In genomic region chr7:4866631-4867180, GRCm38 (mm10) we compare ENCODE assay signal across 8 mouse cellular contexts. TPM values are rescaled to one million over a fixed set of nuclear protein-coding genes. Genes with fewer than 3 reads are reported as not detected.
DNase-seq lines count a peak whose midpoint lies in the region; ATAC-seq and TF ChIP-seq lines count a peak whose summit lies in the region.

No protein-coding gene starts in this region.

- no peaks in the 10 kb centered on the region for H3K79me2 ChIP-seq in liver, adult 2 months (ENCODE audit: control insufficient read depth, insufficient read depth, low read length)

- peaks cover 15% of the 10 kb centered on the region for H3K4me1 ChIP-seq in liver, adult 2 months (ENCODE audit: control insufficient read depth, insufficient read depth, low read length)
- 0 out of 2 replicates have a peak, but pooled peaks cover 4% of the 10 kb centered on the region for H3K4me1 ChIP-seq in embryonic facial prominence, embryonic 12.5 days
- peaks cover 17% of the 10 kb centered on the region for H3K4me1 ChIP-seq in limb, embryonic 10.5 days
- H3K4me1 ChIP-seq in neural tube, embryonic 15.5 days = peaks cover 17% of the 10 kb centered on the region

- H3K4me3 ChIP-seq in liver, adult 2 months (ENCODE audit: insufficient read depth, low read depth, low read length) = peak overlapping the region; percentile 46
- peak overlapping the region; percentile 49 for H3K4me3 ChIP-seq in embryonic facial prominence, embryonic 12.5 days
- H3K4me3 ChIP-seq in limb, embryonic 10.5 days = peak overlapping the region; percentile 66
- H3K4me3 ChIP-seq in neural tube, embryonic 15.5 days (replicated peaks) = peak overlapping the region; percentile 51

- peak overlapping the region; percentile 67 for H3K9ac ChIP-seq in liver, adult 2 months (ENCODE audit: low read depth, low read length)
- peak overlapping the region; percentile 41; the same call in 1 of the 2 replicates for H3K9ac ChIP-seq in embryonic facial prominence, embryonic 12.5 days
- H3K9ac ChIP-seq in neural tube, embryonic 15.5 days (replicated peaks) = peak overlapping the region; percentile 52

- TF ChIP-seq CTCF in liver, adult 2 months (IDR thresholded peaks at IDR 0.05; ENCODE audit: low read depth, low read length) = no peak

- 20% methylated on average over 10 of the region's 10 CpGs for WGBS in liver, adult 2 months
- WGBS in embryonic facial prominence, embryonic 12.5 days = 42% methylated on average over 10 of the region's 10 CpGs
- WGBS in limb, embryonic 10.5 days = 63% methylated on average over 10 of the region's 10 CpGs
- WGBS in neural tube, embryonic 15.5 days = 34% methylated on average over 10 of the region's 10 CpGs

- ATAC-seq in embryonic facial prominence, embryonic 12.5 days (ENCODE audit: insufficient number of reproducible peaks, insufficient read depth, low FRiP score, low TSS enrichment) = no peak
- no peak for ATAC-seq in neural tube, embryonic 15.5 days (ENCODE audit: low FRiP score)
- ATAC-seq in granulocyte monocyte progenitor cell, adult 5-6 weeks (replicated peaks; ENCODE audit: poor library complexity, severe bottlenecking) = no peak

- H3K27ac ChIP-seq in liver, adult 2 months (replicated peaks; ENCODE audit: insufficient read depth, low read depth, low read length) = peak overlapping the region; percentile 77
- no peak overlapping the region for H3K27ac ChIP-seq in embryonic facial prominence, embryonic 12.5 days
- H3K27ac ChIP-seq in limb, embryonic 10.5 days = peak overlapping the region; percentile 87
- peak overlapping the region; percentile 77 for H3K27ac ChIP-seq in neural tube, embryonic 15.5 days (replicated peaks)

- H3K36me3 ChIP-seq in liver, adult 2 months (ENCODE audit: control insufficient read depth, insufficient read depth, low read length) = no peaks in the 10 kb centered on the region
- H3K36me3 ChIP-seq in embryonic facial prominence, embryonic 12.5 days = no peaks in the 10 kb centered on the region
- H3K36me3 ChIP-seq in limb, embryonic 10.5 days = no peaks in the 10 kb centered on the region
- H3K36me3 ChIP-seq in neural tube, embryonic 15.5 days = no peaks in the 10 kb centered on the region

- H3K4me2 ChIP-seq in embryonic facial prominence, embryonic 12.5 days (replicated peaks) = peak overlapping the region; percentile 55
- peak overlapping the region; percentile 71 for H3K4me2 ChIP-seq in neural tube, embryonic 15.5 days

- no peaks in the 10 kb centered on the region for H3K27me3 ChIP-seq in liver, adult 2 months (ENCODE audit: control insufficient read depth, insufficient read depth, low read length)
- no peaks in the 10 kb centered on the region for H3K27me3 ChIP-seq in embryonic facial prominence, embryonic 12.5 days
- no peaks in the 10 kb centered on the region for H3K27me3 ChIP-seq in limb, embryonic 10.5 days (ENCODE audit: low read depth, poor library complexity, severe bottlenecking)
- no peaks in the 10 kb centered on the region for H3K27me3 ChIP-seq in neural tube, embryonic 15.5 days (replicated peaks)

- H3K9me3 ChIP-seq in embryonic facial prominence, embryonic 12.5 days = no peaks in the 10 kb centered on the region
- H3K9me3 ChIP-seq in limb, embryonic 10.5 days (replicated peaks) = no peaks in the 10 kb centered on the region
- no peaks in the 10 kb centered on the region for H3K9me3 ChIP-seq in neural tube, embryonic 15.5 days (replicated peaks)

- TF ChIP-seq POLR2A in liver, adult 2 months (IDR thresholded peaks at IDR 0.05; ENCODE audit: extremely low read depth, insufficient read depth, low read length) = no peak

- no peak for DNase-seq in liver, adult 2 months (ENCODE audit: extremely low read depth, low read depth, low spot score)
- no peak for DNase-seq in liver
- no peak for DNase-seq in limb, embryonic 10.5 days (ENCODE audit: low spot score)
- DNase-seq in spleen, postnatal 10 days (ENCODE audit: low spot score in 2 of 2) = no peak
- no peak for DNase-seq in urinary bladder, postnatal 14 days (ENCODE audit: low spot score)

RNA-seq across cellular contexts. Expression of gene Isoc2b, which starts 3.4 kb away (rescaled TPM):
- total RNA-seq in liver, adult 2 months (2014; rRNA removed) = 23.6 and 40.2 TPM in 2 replicates
- polyA plus RNA-seq in liver, adult 2 months (2012; rRNA removed) = 24.0 and 34.6 TPM in 2 replicates
- 4.1 and 4.4 TPM in 2 replicates for polyA plus RNA-seq in embryonic facial prominence, embryonic 12.5 days (2016; fragmentation: Nextera tagmentation; extraction: Ambion mirVana)
- polyA plus RNA-seq in limb, embryonic 10.5 days (2016; fragmentation: Nextera tagmentation; extraction: Ambion mirVana) = 2.6 and 3.1 TPM in 2 replicates
- polyA plus RNA-seq in neural tube, embryonic 15.5 days (2015; fragmentation: Nextera tagmentation; extraction: Ambion mirVana) = 3.7 and 5.9 TPM in 2 replicates
- 11.8 and 13.2 TPM in 2 replicates for total RNA-seq in granulocyte monocyte progenitor cell, adult 5-6 weeks (2014; fragmentation: Nextera tagmentation)
- 43.0 and 72.6 TPM in 2 replicates for total RNA-seq in granulocyte monocyte progenitor cell, adult 5-6 weeks (2017)

RNA-seq across cellular contexts. Expression of gene Isoc2a, which starts 10.2 kb away (rescaled TPM):
- total RNA-seq in liver, adult 2 months (2014; rRNA removed) = 54.3 and 63.5 TPM in 2 replicates
- polyA plus RNA-seq in liver, adult 2 months (2012; rRNA removed) = 103 and 110 TPM in 2 replicates
- polyA plus RNA-seq in embryonic facial prominence, embryonic 12.5 days (2016; fragmentation: Nextera tagmentation; extraction: Ambion mirVana) = 0.74 and 0.93 TPM in 2 replicates
- 0.46 and 0.64 TPM in 2 replicates for polyA plus RNA-seq in limb, embryonic 10.5 days (2016; fragmentation: Nextera tagmentation; extraction: Ambion mirVana)
- 0.51 and 0.79 TPM in 2 replicates for polyA plus RNA-seq in neural tube, embryonic 15.5 days (2015; fragmentation: Nextera tagmentation; extraction: Ambion mirVana)
- total RNA-seq in granulocyte monocyte progenitor cell, adult 5-6 weeks (2014; fragmentation: Nextera tagmentation) = 5.3 and 7.9 TPM in 2 replicates
- total RNA-seq in granulocyte monocyte progenitor cell, adult 5-6 weeks (2017) = 7.9 and 10.7 TPM in 2 replicates

RNA-seq across cellular contexts. Expression of gene Shisa7, which starts 22.2 kb away (rescaled TPM):
- under 0.01 TPM in 1 of 2 replicates, not detected in the other for total RNA-seq in liver, adult 2 months (2014; rRNA removed)
- 0.02 and 0.12 TPM in 2 replicates for polyA plus RNA-seq in liver, adult 2 months (2012; rRNA removed)
- 0.48 and 0.52 TPM in 2 replicates for polyA plus RNA-seq in embryonic facial prominence, embryonic 12.5 days (2016; fragmentation: Nextera tagmentation; extraction: Ambion mirVana)
- 0.16 and 0.18 TPM in 2 replicates for polyA plus RNA-seq in limb, embryonic 10.5 days (2016; fragmentation: Nextera tagmentation; extraction: Ambion mirVana)
- polyA plus RNA-seq in neural tube, embryonic 15.5 days (2015; fragmentation: Nextera tagmentation; extraction: Ambion mirVana) = 10.6 and 11.3 TPM in 2 replicates
- not detected in 2 replicates for total RNA-seq in granulocyte monocyte progenitor cell, adult 5-6 weeks (2014; fragmentation: Nextera tagmentation)
- total RNA-seq in granulocyte monocyte progenitor cell, adult 5-6 weeks (2017) = not detected in 2 replicates

RNA-seq across cellular contexts. Expression of gene Gm36210, which starts 39.6 kb away (rescaled TPM):
- not detected in 2 replicates for total RNA-seq in liver, adult 2 months (2014; rRNA removed)
- 0.13 TPM in 1 of 2 replicates, not detected in the other for polyA plus RNA-seq in liver, adult 2 months (2012; rRNA removed)
- not detected in 2 replicates for polyA plus RNA-seq in embryonic facial prominence, embryonic 12.5 days (2016; fragmentation: Nextera tagmentation; extraction: Ambion mirVana)
- polyA plus RNA-seq in limb, embryonic 10.5 days (2016; fragmentation: Nextera tagmentation; extraction: Ambion mirVana) = not detected in 2 replicates
- polyA plus RNA-seq in neural tube, embryonic 15.5 days (2015; fragmentation: Nextera tagmentation; extraction: Ambion mirVana) = 0.23 and 0.37 TPM in 2 replicates
- total RNA-seq in granulocyte monocyte progenitor cell, adult 5-6 weeks (2014; fragmentation: Nextera tagmentation) = not detected in 2 replicates
- not detected in 2 replicates for total RNA-seq in granulocyte monocyte progenitor cell, adult 5-6 weeks (2017)

RNA-seq across cellular contexts. Expression of gene Zfp628, which starts 48.3 kb away (rescaled TPM):
- total RNA-seq in liver, adult 2 months (2014; rRNA removed) = 0.55 and 0.74 TPM in 2 replicates
- 6.2 and 8.3 TPM in 2 replicates for polyA plus RNA-seq in liver, adult 2 months (2012; rRNA removed)
- polyA plus RNA-seq in embryonic facial prominence, embryonic 12.5 days (2016; fragmentation: Nextera tagmentation; extraction: Ambion mirVana) = 4.0 and 4.3 TPM in 2 replicates
- 4.2 and 5.1 TPM in 2 replicates for polyA plus RNA-seq in limb, embryonic 10.5 days (2016; fragmentation: Nextera tagmentation; extraction: Ambion mirVana)
- 3.1 and 4.0 TPM in 2 replicates for polyA plus RNA-seq in neural tube, embryonic 15.5 days (2015; fragmentation: Nextera tagmentation; extraction: Ambion mirVana)
- total RNA-seq in granulocyte monocyte progenitor cell, adult 5-6 weeks (2014; fragmentation: Nextera tagmentation) = 4.6 and 7.7 TPM in 2 replicates
- total RNA-seq in granulocyte monocyte progenitor cell, adult 5-6 weeks (2017) = 1.0 and 1.2 TPM in 2 replicates

Comparison
In these comparisons a context has a peak if more than half of its experiments do, and no peak if none do; other contexts are left out.
1. RNA of gene Isoc2a, which starts 10.2 kb away (polyA plus RNA-seq): 103 to 110 TPM in liver, adult 2 months; 0.74 to 0.93 TPM in embryonic facial prominence, embryonic 12.5 days, 0.46 to 0.64 TPM in limb, embryonic 10.5 days and 0.51 to 0.79 TPM in neural tube, embryonic 15.5 days; every median in the first group is over 10 times any median in the second.
2. Peak in every context shown above with its lines, with median percentiles within 50 percentile points of each other: H3K4me3 ChIP-seq and H3K9ac ChIP-seq.